Comparison of ENCODE assay signal across 27 mouse cellular contexts in genomic region chr14:98827490-98827889, GRCm38 (mm10).
DNase-seq lines count a peak whose midpoint lies in the region; ATAC-seq and TF ChIP-seq lines count a peak whose summit lies in the region.
"Had no signal": no experiment of that assay in that cellular context is flagged by ENCODE, and none has a peak within 500 bp of the region (broad histone marks: within the 10 kb centered on the region; RNA-seq: fewer than 3 reads in every experiment).

No protein-coding gene starts in this region.

- TF ChIP-seq CTCF in brain, embryonic 14.5 days (IDR thresholded peaks at IDR 0.05; ENCODE audit: borderline replicate concordance, extremely low read depth, insufficient read depth, insufficient read length): no peak

- H3K36me3 ChIP-seq in hindbrain, embryonic 15.5 days: no peaks in the 10 kb centered on the region
- H3K36me3 ChIP-seq in hindbrain, embryonic 12.5 days: no peaks in the 10 kb centered on the region
- H3K36me3 ChIP-seq in kidney, embryonic 14.5 days (ENCODE audit: control insufficient read depth, insufficient read depth, low read length): no peaks in the 10 kb centered on the region
- H3K36me3 ChIP-seq in neural tube, embryonic 12.5 days: no peaks in the 10 kb centered on the region
- H3K36me3 ChIP-seq in neural tube, embryonic 15.5 days: no peaks in the 10 kb centered on the region
- H3K36me3 ChIP-seq: embryonic facial prominence, embryonic 10.5 days; embryonic facial prominence, embryonic 13.5 days; forebrain, embryonic 12.5 days; forebrain, embryonic 15.5 days; G1E; hindbrain, embryonic 13.5 days had no signal

- H3K27me3 ChIP-seq in hindbrain, embryonic 15.5 days: no peaks in the 10 kb centered on the region
- no peaks in the 10 kb centered on the region for H3K27me3 ChIP-seq in hindbrain, embryonic 12.5 days
- H3K27me3 ChIP-seq in kidney, embryonic 14.5 days (ENCODE audit: control insufficient read depth, insufficient read depth, low read length): no peaks in the 10 kb centered on the region
- H3K27me3 ChIP-seq in neural tube, embryonic 12.5 days (replicated peaks): no peaks in the 10 kb centered on the region
- H3K27me3 ChIP-seq in neural tube, embryonic 15.5 days (replicated peaks): no peaks in the 10 kb centered on the region
- H3K27me3 ChIP-seq: CH12.LX; embryonic facial prominence, embryonic 13.5 days; forebrain, embryonic 15.5 days; hindbrain, embryonic 13.5 days had no signal

- H3K4me2 ChIP-seq in hindbrain, embryonic 15.5 days: no peak overlapping the region
- H3K4me2 ChIP-seq in hindbrain, embryonic 12.5 days (replicated peaks): no peak overlapping the region
- H3K4me2 ChIP-seq in kidney, embryonic 14.5 days (replicated peaks; ENCODE audit: low read depth, low read length): no peak overlapping the region
- no peak overlapping the region for H3K4me2 ChIP-seq in neural tube, embryonic 12.5 days (replicated peaks)
- no peak overlapping the region for H3K4me2 ChIP-seq in neural tube, embryonic 15.5 days
- H3K4me2 ChIP-seq: embryonic facial prominence, embryonic 13.5 days; forebrain, embryonic 12.5 days; forebrain, embryonic 15.5 days; heart, embryonic 11.5 days; hindbrain, embryonic 13.5 days had no signal

- H3K9ac ChIP-seq in hindbrain, embryonic 15.5 days: no peak overlapping the region
- no peak overlapping the region for H3K9ac ChIP-seq in hindbrain, embryonic 12.5 days
- no peak overlapping the region for H3K9ac ChIP-seq in kidney, embryonic 14.5 days (ENCODE audit: low read depth, low read length)
- no peak overlapping the region for H3K9ac ChIP-seq in neural tube, embryonic 12.5 days
- no peak overlapping the region for H3K9ac ChIP-seq in neural tube, embryonic 15.5 days (replicated peaks)
- H3K9ac ChIP-seq: embryonic facial prominence, embryonic 13.5 days; forebrain, embryonic 12.5 days; forebrain, embryonic 15.5 days; hindbrain, embryonic 13.5 days had no signal

- H3K9me3 ChIP-seq in hindbrain, embryonic 15.5 days: no peaks in the 10 kb centered on the region
- no peaks in the 10 kb centered on the region for H3K9me3 ChIP-seq in hindbrain, embryonic 12.5 days (replicated peaks)
- no peaks in the 10 kb centered on the region for H3K9me3 ChIP-seq in kidney, embryonic 14.5 days (ENCODE audit: control insufficient read depth, low read length)
- no peaks in the 10 kb centered on the region for H3K9me3 ChIP-seq in neural tube, embryonic 12.5 days
- no peaks in the 10 kb centered on the region for H3K9me3 ChIP-seq in neural tube, embryonic 15.5 days (replicated peaks)
- H3K9me3 ChIP-seq: embryonic facial prominence, embryonic 10.5 days; embryonic facial prominence, embryonic 13.5 days; forebrain, embryonic 12.5 days; forebrain, embryonic 15.5 days; hindbrain, embryonic 13.5 days had no signal

- peaks cover 7% of the 10 kb centered on the region; the same call in 1 of the 2 replicates for H3K4me1 ChIP-seq in hindbrain, embryonic 15.5 days (replicated peaks)
- H3K4me1 ChIP-seq in hindbrain, embryonic 12.5 days: peaks cover 9% of the 10 kb centered on the region
- no peaks in the 10 kb centered on the region for H3K4me1 ChIP-seq in kidney, embryonic 14.5 days (ENCODE audit: control insufficient read depth, insufficient read depth, low read length)
- H3K4me1 ChIP-seq in neural tube, embryonic 12.5 days: peaks cover 5% of the 10 kb centered on the region; the same call in 1 of the 2 replicates
- 0 out of 2 replicates have a peak, but pooled peaks cover 5% of the 10 kb centered on the region for H3K4me1 ChIP-seq in neural tube, embryonic 15.5 days
- H3K4me1 ChIP-seq: embryonic facial prominence, embryonic 13.5 days had no signal

- 67% methylated on average over 2 of the region's 2 CpGs for WGBS in hindbrain, embryonic 15.5 days
- WGBS in hindbrain, embryonic 12.5 days: 73% methylated on average over 2 of the region's 2 CpGs
- WGBS in kidney, embryonic 14.5 days: 46% methylated on average over 2 of the region's 2 CpGs
- 73% methylated on average over 2 of the region's 2 CpGs for WGBS in neural tube, embryonic 12.5 days
- WGBS in neural tube, embryonic 15.5 days: 74% methylated on average over 2 of the region's 2 CpGs

- ATAC-seq in hindbrain, embryonic 15.5 days (ENCODE audit: low FRiP score, low read depth): 0 out of 2 replicates have a peak, but pooled peaks have one; percentile 45
- no peak for ATAC-seq in hindbrain, embryonic 12.5 days (ENCODE audit: low FRiP score)
- ATAC-seq in kidney, embryonic 14.5 days (ENCODE audit: low FRiP score, low TSS enrichment): peak; percentile 81; the same call in 1 of the 2 replicates
- ATAC-seq in neural tube, embryonic 12.5 days (ENCODE audit: low FRiP score, low read depth): 0 out of 2 replicates have a peak, but pooled peaks have one; percentile 9
- no peak for ATAC-seq in neural tube, embryonic 15.5 days (ENCODE audit: low FRiP score)
- ATAC-seq: forebrain, embryonic 15.5 days had no signal

- no peak overlapping the region for H3K4me3 ChIP-seq in hindbrain, embryonic 15.5 days
- no peak overlapping the region for H3K4me3 ChIP-seq in hindbrain, embryonic 12.5 days
- no peak overlapping the region for H3K4me3 ChIP-seq in kidney, embryonic 14.5 days (ENCODE audit: low read length)
- H3K4me3 ChIP-seq in neural tube, embryonic 12.5 days: no peak overlapping the region
- no peak overlapping the region for H3K4me3 ChIP-seq in neural tube, embryonic 15.5 days (replicated peaks)
- H3K4me3 ChIP-seq: embryonic facial prominence, embryonic 10.5 days; embryonic facial prominence, embryonic 13.5 days; erythroblast, embryonic 14.5 days; forebrain, embryonic 12.5 days; forebrain, embryonic 15.5 days; gastrocnemius, adult 2 months; hindbrain, embryonic 13.5 days had no signal

- TF ChIP-seq POLR2A in brain, embryonic 14.5 days (IDR thresholded peaks at IDR 0.05; ENCODE audit: borderline replicate concordance, extremely low read depth, insufficient read depth, insufficient read length, poor library complexity, severe bottlenecking): no peak

- DNase-seq in kidney, postnatal 36 days: no peak
- DNase-seq in brain, embryonic 14.5 days (ENCODE audit: low read depth): peak; percentile 36
- DNase-seq: adrenal gland, adult 2 months; adrenal gland, postnatal 14 days; B cell, adult 2 months; cerebellum, adult 11-12 months; cerebellum, adult 8-10 months; cerebellum, postnatal 10 days; cerebellum, postnatal 36 days; embryo, embryonic 11 days; gastrocnemius, adult 2 months; gastrocnemius, postnatal 14 days; heart, adult 11 months had no signal

- H3K27ac ChIP-seq in hindbrain, embryonic 15.5 days (replicated peaks): no peak overlapping the region
- H3K27ac ChIP-seq in hindbrain, embryonic 12.5 days: no peak overlapping the region
- no peak overlapping the region; the same call in 1 of the 2 replicates for H3K27ac ChIP-seq in kidney, embryonic 14.5 days (ENCODE audit: low read depth, low read length)
- no peak overlapping the region for H3K27ac ChIP-seq in neural tube, embryonic 12.5 days
- no peak overlapping the region for H3K27ac ChIP-seq in neural tube, embryonic 15.5 days (replicated peaks)
- H3K27ac ChIP-seq: embryonic facial prominence, embryonic 10.5 days; embryonic facial prominence, embryonic 13.5 days; forebrain, embryonic 12.5 days; forebrain, embryonic 15.5 days; gastrocnemius, adult 2 months; hindbrain, embryonic 13.5 days had no signal

Comparison
In these comparisons a context has a peak if more than half of its experiments do, and no peak if none do; other contexts are left out.
1. ATAC-seq: peak in hindbrain, embryonic 15.5 days (single experiment), kidney, embryonic 14.5 days (single experiment) and neural tube, embryonic 12.5 days (single experiment); none in hindbrain, embryonic 12.5 days (single experiment) and neural tube, embryonic 15.5 days (single experiment).